Mouse (Mus musculus): ENCODE results near the gene Gpr182.

- no peak for TF ChIP-seq POLR2A (IDR thresholded peaks at IDR 0.05; ENCODE audit: insufficient read depth, low read depth, low read length)
- no peak for TF ChIP-seq CTCF (IDR thresholded peaks at IDR 0.05)
Measured at GRCm38 (mm10) chr10:127750136-127750777, 1.3 kb downstream of the Gpr182 start.

Data from heart, adult 2 months (tissue).